12 mouse cellular contexts compared by ENCODE assay signal in genomic region chr5:142982046-142982801, GRCm38 (mm10). TPM values are rescaled to one million over a fixed set of nuclear protein-coding genes. Genes with fewer than 3 reads are reported as not detected.
DNase-seq lines count a peak whose midpoint lies in the region; ATAC-seq and TF ChIP-seq lines count a peak whose summit lies in the region.
"Had no signal": no experiment of that assay in that cellular context is flagged by ENCODE, and none has a peak within 500 bp of the region (broad histone marks: within the 10 kb centered on the region; RNA-seq: fewer than 3 reads in every experiment).

No protein-coding gene starts in this region.

- 83% methylated on average over 16 of the region's 16 CpGs for WGBS in forebrain, embryonic 14.5 days
- 82% methylated on average over 16 of the region's 16 CpGs for WGBS in forebrain, embryonic 10.5 days
- 81% methylated on average over 16 of the region's 16 CpGs for WGBS in embryonic facial prominence, embryonic 10.5 days
- WGBS in liver, postnatal 0 days (ENCODE audit: insufficient replicate concordance) = 53% methylated on average over 16 of the region's 16 CpGs

- no peak overlapping the region for H3K9ac ChIP-seq in forebrain, embryonic 14.5 days (ENCODE audit: low read length)
- H3K9ac ChIP-seq in liver, postnatal 0 days (replicated peaks) = no peak overlapping the region
- H3K9ac ChIP-seq: forebrain, embryonic 12.5 days; liver, embryonic 15.5 days; neural tube, embryonic 13.5 days had no signal

- H3K4me1 ChIP-seq in forebrain, embryonic 14.5 days (ENCODE audit: control insufficient read depth, insufficient read depth, low read length) = no peaks in the 10 kb centered on the region
- peaks cover 5% of the 10 kb centered on the region for H3K4me1 ChIP-seq in forebrain, embryonic 10.5 days
- peaks cover 10% of the 10 kb centered on the region for H3K4me1 ChIP-seq in embryonic facial prominence, embryonic 10.5 days
- H3K4me1 ChIP-seq in liver, postnatal 0 days (ENCODE audit: insufficient read depth) = peaks cover 2% of the 10 kb centered on the region; the same call in 1 of the 2 replicates
- H3K4me1 ChIP-seq: forebrain, embryonic 12.5 days had no signal

- H3K36me3 ChIP-seq in forebrain, embryonic 14.5 days (ENCODE audit: control insufficient read depth, insufficient read depth, low read length) = no peaks in the 10 kb centered on the region
- H3K36me3 ChIP-seq in forebrain, embryonic 10.5 days (replicated peaks) = 0 out of 2 replicates have a peak, but pooled peaks cover under 1% of the 10 kb centered on the region
- H3K36me3 ChIP-seq in embryonic facial prominence, embryonic 10.5 days (replicated peaks) = no peaks in the 10 kb centered on the region
- no peaks in the 10 kb centered on the region for H3K36me3 ChIP-seq in liver, postnatal 0 days (replicated peaks; ENCODE audit: insufficient read depth, low read length)
- H3K36me3 ChIP-seq: forebrain, embryonic 12.5 days; liver, embryonic 15.5 days; neural tube, embryonic 13.5 days had no signal

- no peak for TF ChIP-seq CTCF in liver, postnatal 0 days (IDR thresholded peaks at IDR 0.05; ENCODE audit: low read depth)

- TF ChIP-seq EP300 in liver, postnatal 0 days (IDR thresholded peaks at IDR 0.05; ENCODE audit: low read depth) = no peak

- H3K4me3 ChIP-seq in forebrain, embryonic 14.5 days (ENCODE audit: low read depth, low read length) = no peak overlapping the region
- no peak overlapping the region for H3K4me3 ChIP-seq in forebrain, embryonic 10.5 days
- H3K4me3 ChIP-seq in embryonic facial prominence, embryonic 10.5 days = no peak overlapping the region
- no peak overlapping the region for H3K4me3 ChIP-seq in liver, postnatal 0 days (ENCODE audit: low read depth, low read length)
- H3K4me3 ChIP-seq: forebrain, embryonic 12.5 days; liver, embryonic 15.5 days; neural tube, embryonic 13.5 days had no signal

- ATAC-seq in forebrain, embryonic 14.5 days = no peak
- ATAC-seq in liver, postnatal 0 days = peak; percentile 48; the same call in 1 of the 2 replicates

- no peaks in the 10 kb centered on the region for H3K9me3 ChIP-seq in forebrain, embryonic 14.5 days (replicated peaks; ENCODE audit: control insufficient read depth, low read length)
- H3K9me3 ChIP-seq in forebrain, embryonic 10.5 days = peaks cover under 1% of the 10 kb centered on the region; the same call in 1 of the 2 replicates
- H3K9me3 ChIP-seq in embryonic facial prominence, embryonic 10.5 days = peaks cover 1% of the 10 kb centered on the region; the same call in 1 of the 2 replicates
- H3K9me3 ChIP-seq in liver, postnatal 0 days (ENCODE audit: low read length) = no peaks in the 10 kb centered on the region
- H3K9me3 ChIP-seq: liver, embryonic 15.5 days; neural tube, embryonic 13.5 days had no signal

- H3K27ac ChIP-seq in forebrain, embryonic 14.5 days (ENCODE audit: low read depth, low read length) = 0 out of 2 replicates have a peak overlapping the region, but pooled peaks have one; percentile 9
- H3K27ac ChIP-seq in forebrain, embryonic 10.5 days = no peak overlapping the region; the same call in 1 of the 2 replicates
- peak overlapping the region; percentile 72 for H3K27ac ChIP-seq in embryonic facial prominence, embryonic 10.5 days (replicated peaks)
- H3K27ac ChIP-seq in liver, postnatal 0 days (ENCODE audit: low read depth) = peak overlapping the region; percentile 22; the same call in 1 of the 2 replicates
- H3K27ac ChIP-seq: forebrain, embryonic 12.5 days; liver, embryonic 15.5 days; neural tube, embryonic 13.5 days had no signal

- no peak overlapping the region for H3K4me2 ChIP-seq in forebrain, embryonic 14.5 days (ENCODE audit: low read length)
- H3K4me2 ChIP-seq in liver, postnatal 0 days (ENCODE audit: low read depth, low read length) = no peak overlapping the region
- H3K4me2 ChIP-seq: forebrain, embryonic 12.5 days; liver, embryonic 15.5 days; neural tube, embryonic 13.5 days had no signal

- H3K27me3 ChIP-seq in forebrain, embryonic 14.5 days (replicated peaks; ENCODE audit: control insufficient read depth, insufficient read depth, low read length) = no peaks in the 10 kb centered on the region
- H3K27me3 ChIP-seq in forebrain, embryonic 10.5 days (ENCODE audit: poor library complexity, severe bottlenecking) = no peaks in the 10 kb centered on the region
- no peaks in the 10 kb centered on the region for H3K27me3 ChIP-seq in embryonic facial prominence, embryonic 10.5 days (replicated peaks; ENCODE audit: low read depth, poor library complexity, severe bottlenecking)
- no peaks in the 10 kb centered on the region for H3K27me3 ChIP-seq in liver, postnatal 0 days (ENCODE audit: insufficient read depth, low read length)
- H3K27me3 ChIP-seq: forebrain, embryonic 12.5 days; neural tube, embryonic 13.5 days had no signal

- DNase-seq in forebrain, embryonic 14.5 days (ENCODE audit: low spot score) = no peak
- no peak for DNase-seq in forebrain, embryonic 10.5 days (ENCODE audit: extremely low spot score, low spot score)
- no peak for DNase-seq in embryonic facial prominence, embryonic 10.5 days (ENCODE audit: low spot score)
- peak; percentile 47 for DNase-seq in kidney, adult 11 months
- no peak for DNase-seq in liver, postnatal 0 days
- no peak for DNase-seq in right cerebral cortex, adult 2 months (ENCODE audit: low spot score in 2 of 2)
- no peak for DNase-seq in frontal cortex, postnatal 14 days (ENCODE audit: low spot score in 2 of 2)
- DNase-seq in cerebellum, adult 8-10 months = no peak
- DNase-seq: cerebellum, postnatal 14 days had no signal

RNA-seq across cellular contexts. Expression of gene Fscn1, which starts 22.1 kb away (rescaled TPM):
- 477 and 560 TPM in 2 replicates for polyA plus RNA-seq in forebrain, embryonic 14.5 days (2014; fragmentation: Nextera tagmentation; extraction: Ambion mirVana)
- polyA plus RNA-seq in forebrain, embryonic 10.5 days (2016; fragmentation: Nextera tagmentation; extraction: Ambion mirVana) = 676 and 689 TPM in 2 replicates
- 759 and 790 TPM in 2 replicates for polyA plus RNA-seq in embryonic facial prominence, embryonic 10.5 days (2016; fragmentation: Nextera tagmentation; extraction: Ambion mirVana)
- polyA plus RNA-seq in liver, postnatal 0 days (2015; fragmentation: Nextera tagmentation; extraction: Ambion mirVana) = 6.9 and 7.3 TPM in 2 replicates

Comparison
In these comparisons a context has a peak if more than half of its experiments do, and no peak if none do; other contexts are left out.
1. RNA of gene Fscn1, which starts 22.1 kb away (polyA plus RNA-seq): 759 to 790 TPM in embryonic facial prominence, embryonic 10.5 days, 676 to 689 TPM in forebrain, embryonic 10.5 days and 477 to 560 TPM in forebrain, embryonic 14.5 days; 6.9 to 7.3 TPM in liver, postnatal 0 days; every median in the first group is over 10 times any median in the second.